Mouse (Mus musculus): ENCODE measurements around the gene Krt80.

The Krt80 gene

GRCm38 (mm10) chr15:101370101-101370911, at the start of gene Krt80:
Gene Krt80, minus strand, starts transcription at chr15:101370162.
- DNase-seq (ENCODE audit: low read depth, low spot score) = no peak

DNA sequence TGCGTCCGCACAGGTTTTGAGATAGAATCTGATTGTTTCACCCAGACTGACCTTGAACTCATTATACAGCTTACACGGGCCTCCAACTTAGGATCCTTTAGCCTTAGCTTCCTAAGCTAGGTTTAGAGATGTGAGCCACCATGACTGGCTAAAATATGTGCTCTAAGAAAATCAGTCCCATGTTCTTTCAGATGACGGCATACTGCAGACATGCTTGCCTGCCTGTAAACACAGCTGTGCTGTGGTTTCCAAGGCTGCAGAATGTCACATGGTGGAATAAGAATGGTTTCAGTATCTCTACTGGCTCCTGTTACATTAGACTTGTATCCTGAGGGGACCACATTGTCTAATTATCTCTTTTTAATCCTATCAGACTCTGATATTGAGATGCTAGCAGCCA, 49.0 kb upstream of the Krt80 start:
- no peak for DNase-seq (ENCODE audit: low read depth, low spot score)

DNA sequence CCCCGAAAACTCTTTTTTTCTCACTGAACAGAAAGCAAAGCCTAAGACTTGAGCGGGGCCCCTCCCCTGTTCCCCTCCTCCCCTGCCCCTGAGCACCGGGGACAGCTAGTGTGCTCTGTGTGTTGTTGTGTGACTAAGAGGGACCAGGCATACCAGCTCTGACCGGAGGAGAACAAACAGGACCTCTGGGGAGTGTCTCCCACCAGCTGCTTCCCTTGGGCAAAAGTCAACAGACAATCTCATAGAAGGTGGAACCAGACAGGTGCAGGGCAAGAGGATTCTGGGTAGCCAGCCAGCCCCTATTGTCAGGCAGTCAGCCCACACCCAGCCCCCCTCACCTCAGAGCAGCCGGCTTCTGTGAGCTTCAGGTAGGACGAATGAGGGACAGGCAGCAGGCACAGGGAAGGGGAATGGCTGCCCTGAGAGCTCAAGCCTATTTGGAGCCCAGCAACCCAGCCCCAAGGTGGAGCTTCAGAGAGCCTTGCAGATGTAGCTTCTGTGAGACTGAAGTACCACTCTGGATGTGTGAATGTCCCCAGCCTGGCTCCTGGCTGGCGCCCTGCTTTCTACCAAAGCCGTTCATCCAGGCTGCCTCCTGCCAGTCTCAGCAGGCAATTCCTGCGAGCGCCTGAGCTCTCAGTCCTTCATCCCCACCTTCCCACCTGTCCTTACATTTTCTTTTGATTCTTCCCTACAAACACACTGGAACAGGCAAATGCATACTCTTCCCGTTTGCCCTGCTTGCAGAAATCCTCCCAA, 45.0 kb upstream of the Krt80 start:
- DNase-seq (ENCODE audit: low read depth, low spot score) = no peak

GRCm38 (mm10) chr15:101413916-101414635, 44.1 kb upstream of the Krt80 start:
- DNase-seq (ENCODE audit: low read depth, low spot score) = no peak

- DNase-seq (ENCODE audit: low read depth, low spot score) = no peak
These were observed 42.2 kb upstream of the Krt80 start for GRCm38 (mm10) chr15:101412188-101412587.

GRCm38 (mm10) chr15:101410775-101411174, 40.8 kb upstream of the Krt80 start, which contains the start of gene Krt7:
Gene Krt7, plus strand, starts transcription at chr15:101411043.
- DNase-seq (ENCODE audit: low read depth, low spot score) = no peak

GRCm38 (mm10) chr15:101398269-101398668, 28.3 kb upstream of the Krt80 start:
- no peak for DNase-seq (ENCODE audit: low read depth, low spot score)

DNA sequence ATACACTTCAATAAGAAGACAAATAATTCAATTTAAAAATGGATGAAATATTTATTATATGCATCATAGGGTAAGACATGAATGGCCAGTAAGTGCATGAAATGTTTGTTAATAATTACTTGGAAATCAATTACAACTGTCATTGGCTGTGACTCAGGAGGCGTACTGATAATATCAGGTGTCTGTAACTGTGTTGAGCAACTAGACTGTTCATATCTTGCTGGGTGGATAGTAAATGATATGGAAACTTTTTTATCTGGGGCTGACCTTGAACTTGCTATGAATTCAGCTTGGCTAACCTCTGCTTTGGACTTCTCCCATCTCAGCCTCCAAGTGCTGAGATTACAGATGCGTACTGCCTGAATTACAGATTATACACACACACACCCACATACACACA, 27.7 kb upstream of the Krt80 start:
- no peak for DNase-seq (ENCODE audit: low read depth, low spot score)

DNA sequence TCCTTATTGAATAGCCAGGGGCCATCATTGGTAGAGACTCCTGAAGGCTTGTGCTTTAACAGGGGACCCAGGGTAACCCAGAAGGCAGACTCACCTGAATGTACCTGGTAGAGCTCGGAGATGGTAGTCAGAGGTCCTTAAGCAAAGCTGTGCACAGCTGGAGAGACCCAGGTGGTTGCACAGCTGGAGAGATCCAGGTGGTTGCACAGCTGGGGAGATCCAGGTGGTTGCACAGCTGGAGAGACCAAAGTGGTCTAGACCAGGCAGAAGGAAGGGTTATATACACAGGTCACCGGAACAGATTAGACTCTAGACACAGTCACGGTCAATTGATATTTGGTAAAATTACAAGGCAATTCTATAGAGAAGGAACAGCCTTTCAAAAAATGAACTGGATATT, 27.0 kb upstream of the Krt80 start:
- DNase-seq (ENCODE audit: low read depth, low spot score) = no peak

DNA sequence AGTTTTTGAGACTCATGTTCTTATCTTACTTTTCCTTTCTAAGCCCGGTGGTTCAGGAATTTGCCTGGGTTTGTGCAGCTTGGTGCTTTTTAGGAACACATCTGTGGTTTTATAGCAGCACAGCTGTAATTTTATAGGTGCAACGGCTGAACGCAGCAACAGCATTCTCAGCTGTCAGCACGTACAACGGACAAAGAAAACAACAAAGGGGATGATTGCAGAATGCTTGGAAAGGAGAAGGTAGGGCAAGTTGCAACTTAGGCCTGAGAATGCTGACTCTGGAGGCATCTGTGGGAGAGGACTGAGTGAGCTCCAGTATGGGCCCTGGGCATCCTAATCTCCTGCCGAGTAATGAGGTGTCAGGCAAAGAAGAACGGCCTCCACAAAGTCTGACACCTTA, 26.5 kb upstream of the Krt80 start:
- DNase-seq (ENCODE audit: low read depth, low spot score) = peak; percentile 17

GRCm38 (mm10) chr15:101394908-101395307, 24.9 kb upstream of the Krt80 start:
- DNase-seq (ENCODE audit: low read depth, low spot score) = no peak

GRCm38 (mm10) chr15:101392251-101392650, 22.3 kb upstream of the Krt80 start:
- no peak for DNase-seq (ENCODE audit: low read depth, low spot score)

DNA sequence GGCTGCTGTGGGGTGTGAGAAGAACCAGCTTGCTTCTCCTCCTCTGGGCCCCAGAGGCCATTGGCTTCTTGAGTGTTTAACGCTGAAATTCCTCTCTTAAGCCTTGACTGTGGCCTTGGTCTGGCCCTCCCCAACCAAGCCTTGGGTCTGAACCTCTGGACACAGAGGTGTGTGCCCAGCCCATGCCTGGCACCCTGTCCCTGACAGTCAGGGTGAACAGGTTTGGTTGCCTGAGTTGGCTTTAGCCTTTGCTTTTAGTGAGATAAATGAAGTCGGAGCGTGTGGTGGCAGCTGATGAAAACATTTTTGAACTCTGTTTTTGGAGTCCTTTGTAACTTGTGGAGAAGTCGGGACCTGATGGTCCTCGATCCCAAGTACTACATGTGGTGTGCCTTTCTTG, 20.2 kb upstream of the Krt80 start:
- no peak for DNase-seq (ENCODE audit: low read depth, low spot score)

GRCm38 (mm10) chr15:101388034-101388541, 18.1 kb upstream of the Krt80 start:
- no peak for DNase-seq (ENCODE audit: low read depth, low spot score)

GRCm38 (mm10) chr15:101387176-101387575, 17.2 kb upstream of the Krt80 start:
- DNase-seq (ENCODE audit: low read depth, low spot score) = no peak

DNA sequence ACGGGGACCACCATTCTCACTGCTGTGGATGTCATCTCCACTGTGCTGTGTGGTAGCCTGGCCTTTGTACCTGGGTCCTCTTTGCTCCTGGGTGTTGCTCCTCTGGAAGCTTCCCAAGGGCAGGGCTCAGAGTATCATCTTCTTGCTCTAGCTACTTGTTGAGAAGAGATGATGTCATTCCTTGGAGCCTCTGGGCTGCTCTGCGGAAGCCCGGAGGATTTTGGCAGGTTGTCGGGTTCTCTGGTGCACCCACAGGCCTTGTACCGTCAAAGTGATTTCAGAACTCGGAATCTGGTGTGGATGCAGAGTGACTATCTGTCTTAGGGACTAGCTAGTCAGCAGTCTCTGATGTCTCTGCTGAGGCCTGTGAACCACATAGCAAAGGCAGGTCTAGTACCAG, 15.1 kb upstream of the Krt80 start:
- DNase-seq (ENCODE audit: low read depth, low spot score) = no peak

DNA sequence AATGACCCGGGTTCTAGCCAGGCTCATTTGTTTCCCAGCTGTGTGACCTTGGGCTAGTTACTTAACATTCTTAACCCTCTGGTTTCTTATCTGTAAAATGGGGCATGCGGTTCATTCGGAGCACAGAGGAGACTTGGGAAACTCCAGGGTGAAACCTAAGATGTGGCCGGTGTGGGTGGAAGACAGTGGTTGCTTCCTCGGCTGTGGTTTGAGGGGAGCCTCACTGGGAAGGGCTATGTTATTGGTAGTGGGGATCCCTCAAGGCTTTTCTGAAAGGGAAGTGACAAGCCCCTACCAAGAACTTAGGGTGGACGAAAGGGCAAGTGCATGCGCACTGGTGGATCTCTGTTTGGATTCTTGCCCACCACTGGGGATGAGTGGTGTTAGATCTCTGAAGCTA, 14.6 kb upstream of the Krt80 start:
- DNase-seq (ENCODE audit: low read depth, low spot score) = no peak

- DNase-seq (ENCODE audit: low read depth, low spot score) = no peak
These were observed 12.8 kb upstream of the Krt80 start for GRCm38 (mm10) chr15:101382811-101383210.

- DNase-seq (ENCODE audit: low read depth, low spot score) = no peak
These were observed 11.8 kb upstream of the Krt80 start for GRCm38 (mm10) chr15:101381758-101382157.

- DNase-seq (ENCODE audit: low read depth, low spot score) = no peak
These were observed 8.7 kb upstream of the Krt80 start for GRCm38 (mm10) chr15:101378646-101379045.

DNA sequence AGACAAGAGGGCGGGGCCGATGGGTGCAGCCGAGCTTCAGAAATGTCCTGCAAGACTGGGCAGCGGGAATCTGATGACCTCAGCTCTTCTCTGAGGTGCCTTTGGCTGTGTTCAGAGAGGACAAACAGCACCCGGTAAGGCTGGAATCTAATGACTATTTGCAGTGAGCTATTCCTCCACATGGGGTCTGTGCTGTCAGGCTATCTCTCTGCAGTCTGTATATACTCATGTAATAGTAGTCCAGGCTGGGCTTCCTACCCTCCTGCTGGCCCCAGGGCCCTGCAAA, 6.8 kb upstream of the Krt80 start:
- DNase-seq (ENCODE audit: low read depth, low spot score) = no peak
